Mouse (Mus musculus) embryonic facial prominence, embryonic 15.5 days (tissue): ENCODE measurements around the gene Chn2. TPM values are rescaled to one million over a fixed set of nuclear protein-coding genes. Genes with fewer than 3 reads are reported as not detected.

ENCODE experiments used
- ATAC-seq: fragments of 200-750 bp; cut with Nextera tagmentation; 2 replicates; pipeline ENCODE4 v1.8.0; 2017; ENCODE audit warnings: low read depth, moderate TSS enrichment; ENCODE audit not compliant: insufficient number of reproducible peaks, low FRiP score, low TSS enrichment
- H3K27ac ChIP-seq: fragments of 300-500 bp; sonication (generic); replicated peaks from 2 replicates; pipeline ENCODE4 v1.5.1; 2015; ENCODE audit warnings: mild to moderate bottlenecking, inconsistent platforms
- H3K27me3 ChIP-seq: fragments of 300-500 bp; sonication (generic); 2 replicates; pipeline ENCODE4 v1.6.1; 2015; ENCODE audit warnings: inconsistent platforms
- H3K36me3 ChIP-seq: fragments of 300-500 bp; sonication (generic); 2 replicates; pipeline ENCODE4 v1.6.1; 2015; ENCODE audit warnings: mild to moderate bottlenecking, inconsistent platforms
- H3K4me1 ChIP-seq: fragments of 300-500 bp; sonication (generic); 2 replicates; pipeline ENCODE4 v1.6.1; 2015; ENCODE audit warnings: inconsistent platforms
- H3K4me2 ChIP-seq: fragments of 300-500 bp; sonication (generic); replicated peaks from 2 replicates; pipeline ENCODE4 v1.6.1; 2015; ENCODE audit warnings: mild to moderate bottlenecking, inconsistent platforms
- H3K4me3 ChIP-seq: fragments of 300-500 bp; sonication (generic); replicated peaks from 2 replicates; pipeline ENCODE4 v1.5.1; 2015; ENCODE audit warnings: mild to moderate bottlenecking, inconsistent platforms
- H3K9ac ChIP-seq: fragments of 300-500 bp; sonication (generic); 2 replicates; pipeline ENCODE4 v1.6.1; 2015; ENCODE audit warnings: inconsistent platforms
- H3K9me3 ChIP-seq: fragments of 300-500 bp; sonication (generic); replicated peaks from 2 replicates; pipeline ENCODE4 v1.6.1; 2016; ENCODE audit warnings: inconsistent platforms
- WGBS: fragments of 180-500 bp; shearing (Covaris S2); methylation state at CpG from one replicate; pipeline ENCODE4 v1.1.7; 2015; 5-methylcytosine and 5-hydroxymethylcytosine counted together
- polyA plus RNA-seq: library from polyadenylated mRNA; unstranded; fragments of >200 nt; fragmentation: Nextera tagmentation; extraction: Ambion mirVana; gene quantifications from 2 replicates; pipeline ENCODE4 v1.2.1, GENCODE M21; 2015

Gene Chn2
- polyA plus RNA-seq, 1 experiment from 2014 or later = 12.2 TPM

DNA sequence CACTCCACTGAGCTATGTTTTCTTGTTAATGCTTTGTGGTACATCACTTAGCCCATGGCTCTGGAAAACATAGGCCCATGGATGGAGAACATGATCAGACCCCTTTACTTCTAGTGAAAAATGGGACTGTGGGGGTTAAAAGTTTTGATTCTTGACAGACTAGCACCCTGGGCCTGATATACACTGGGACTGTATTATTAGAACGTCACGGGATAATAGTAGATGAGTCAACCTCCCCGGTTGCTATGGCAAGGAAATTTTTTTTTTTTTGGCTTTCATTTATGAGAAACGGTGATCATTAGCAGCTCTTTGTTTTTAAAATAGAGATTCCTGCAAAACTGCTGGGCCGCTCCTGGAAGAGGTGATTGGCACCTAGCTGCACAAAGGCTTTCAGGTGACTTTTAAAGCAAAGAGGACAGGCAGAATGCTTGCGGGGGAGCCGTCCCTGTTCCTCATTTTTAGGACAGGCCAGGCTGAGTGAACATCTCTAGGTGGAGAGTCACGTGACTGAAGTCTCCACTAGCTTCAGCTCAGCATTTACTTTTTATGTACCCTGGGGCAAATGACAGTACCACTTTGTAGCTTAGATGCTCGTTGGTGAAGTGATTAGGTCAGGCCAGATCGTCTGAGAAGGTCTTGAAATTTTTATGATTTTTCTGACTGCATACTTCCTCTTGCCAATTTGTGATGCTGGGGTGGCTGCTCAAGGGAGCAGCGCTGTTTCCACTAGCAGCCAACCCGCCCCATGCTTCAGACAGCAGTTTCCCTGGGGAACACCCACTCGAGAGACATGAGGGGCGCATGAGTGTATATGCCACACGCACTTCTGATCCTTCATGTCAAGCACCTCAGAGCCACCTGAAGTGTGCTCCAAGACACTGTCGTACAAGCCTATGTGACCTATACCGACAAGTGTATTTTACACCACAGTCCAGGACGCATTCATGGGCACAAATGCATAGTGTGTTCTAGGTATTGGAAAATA is 17.5 kb downstream of the Chn2 start:
- Histone ChIP-seq H3K27me3 (no peaks in the 10 kb centered on the region), H3K4me3 (no peak overlapping the region), H3K36me3 (no peaks in the 10 kb centered on the region), H3K4me1 (peaks cover under 1% of the 10 kb centered on the region; the same call in 1 of the 2 replicates), H3K9ac (no peak overlapping the region), H3K9me3 (no peaks in the 10 kb centered on the region), H3K4me2 (no peak overlapping the region), H3K27ac (no peak overlapping the region)
- no peak for ATAC-seq
- 61% methylated on average over 18 of the region's 18 CpGs for WGBS

DNA sequence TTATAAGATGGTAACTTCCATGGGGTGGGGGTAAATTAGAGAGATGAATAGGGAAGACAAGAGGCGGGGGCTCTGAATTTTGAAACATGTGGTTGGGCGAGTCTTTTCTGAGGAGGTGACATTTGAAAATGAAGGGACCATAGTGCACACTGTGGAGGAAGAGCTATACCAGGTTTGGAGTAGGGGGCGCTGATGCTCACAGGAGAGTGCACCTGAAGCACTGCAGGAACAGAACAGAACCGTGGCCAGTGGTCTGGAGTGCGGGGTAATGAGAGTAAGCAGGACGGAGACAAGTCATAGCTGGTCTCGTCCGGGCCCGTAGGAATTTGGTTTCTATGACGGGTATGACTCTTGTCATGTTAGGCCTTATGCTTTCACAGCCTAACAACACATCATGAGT is 18.3 kb downstream of the Chn2 start:
- WGBS = 70% methylated on average over 10 of the region's 10 CpGs
- Histone ChIP-seq H3K9me3 (no peaks in the 10 kb centered on the region), H3K4me2 (no peak overlapping the region), H3K9ac (no peak overlapping the region), H3K4me3 (no peak overlapping the region), H3K27me3 (no peaks in the 10 kb centered on the region), H3K36me3 (no peaks in the 10 kb centered on the region), H3K27ac (no peak overlapping the region), H3K4me1 (no peaks in the 10 kb centered on the region)
- ATAC-seq = no peak

DNA sequence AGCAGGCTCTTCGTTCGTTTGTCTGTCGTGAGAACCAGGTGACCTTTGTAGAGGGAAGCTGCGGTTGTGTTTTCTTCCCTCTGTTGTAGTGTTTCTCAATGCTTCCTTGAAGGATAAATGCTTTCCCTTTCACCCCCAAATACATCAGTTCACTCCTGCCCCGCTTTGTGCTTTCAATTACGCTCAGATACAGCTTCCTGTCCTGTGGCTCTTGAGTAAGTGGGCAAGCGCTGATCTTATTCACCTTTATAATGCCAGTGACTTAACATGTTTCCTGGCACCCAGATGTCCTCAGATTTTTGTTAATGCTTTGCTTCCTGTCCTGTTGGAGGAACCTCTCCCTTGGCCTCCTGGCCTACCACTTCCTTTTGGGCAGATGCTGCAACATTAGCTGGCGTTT is 19.5 kb downstream of the Chn2 start:
- H3K4me3 ChIP-seq = no peak overlapping the region
- H3K36me3 ChIP-seq = no peaks in the 10 kb centered on the region
- WGBS = 64% methylated on average over 8 of the region's 8 CpGs
- no peaks in the 10 kb centered on the region for H3K4me1 ChIP-seq
- no peak for ATAC-seq
- no peaks in the 10 kb centered on the region for H3K27me3 ChIP-seq
- no peaks in the 10 kb centered on the region for H3K9me3 ChIP-seq
- H3K4me2 ChIP-seq = no peak overlapping the region
- no peak overlapping the region for H3K27ac ChIP-seq
- no peak overlapping the region for H3K9ac ChIP-seq

DNA sequence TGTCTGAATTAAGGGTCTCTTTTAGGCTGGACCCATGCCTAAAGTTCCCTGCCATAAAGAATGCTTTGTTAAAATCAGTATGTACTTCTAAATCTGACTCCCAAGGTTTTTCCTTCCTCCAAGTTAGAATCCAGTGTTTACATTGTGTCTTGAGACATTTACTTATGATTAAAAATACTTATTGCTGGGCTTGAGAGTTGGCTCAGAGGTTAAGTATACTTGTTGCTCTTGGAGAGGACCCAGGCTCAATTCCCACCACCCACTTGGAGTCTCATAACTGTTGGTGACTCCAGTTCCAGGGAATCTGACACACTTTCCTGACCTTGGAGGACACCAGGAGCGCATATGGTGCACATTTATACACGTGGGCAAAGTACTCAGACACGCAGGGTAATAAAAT is 20.9 kb downstream of the Chn2 start:
- H3K27ac ChIP-seq = no peak overlapping the region

DNA sequence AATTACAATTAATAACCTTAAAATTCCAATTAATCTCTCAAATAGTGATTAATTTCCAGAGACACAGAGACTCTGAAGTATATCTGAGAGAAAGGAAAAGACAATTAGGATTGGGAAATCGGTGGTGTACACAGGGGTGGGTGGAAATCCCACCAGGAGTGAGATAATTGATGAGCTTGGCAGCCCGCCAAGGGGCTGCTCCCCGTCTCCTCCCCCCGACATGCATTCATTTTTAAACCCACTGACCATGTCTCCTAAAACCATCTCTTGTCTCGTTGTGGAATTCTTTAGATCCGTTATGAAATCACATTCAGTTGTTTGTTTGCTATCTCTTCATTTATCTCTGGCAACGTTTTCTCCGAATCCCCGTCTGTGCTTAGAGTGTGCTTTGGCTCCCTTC is 22.0 kb downstream of the Chn2 start:
- Histone ChIP-seq H3K36me3 (no peaks in the 10 kb centered on the region), H3K4me1 (no peaks in the 10 kb centered on the region), H3K4me3 (no peak overlapping the region), H3K27me3 (no peaks in the 10 kb centered on the region), H3K9me3 (no peaks in the 10 kb centered on the region), H3K27ac (no peak overlapping the region), H3K9ac (no peak overlapping the region), H3K4me2 (no peak overlapping the region)
- ATAC-seq = no peak
- 35% methylated on average over 9 of the region's 9 CpGs for WGBS

More for the DNA sequence above, 20.9 kb downstream of the Chn2 start:
- ATAC-seq = no peak
- no peaks in the 10 kb centered on the region for H3K4me1 ChIP-seq
- H3K4me2 ChIP-seq = no peak overlapping the region
- no peak overlapping the region for H3K9ac ChIP-seq
- no peak overlapping the region for H3K4me3 ChIP-seq
- no peaks in the 10 kb centered on the region for H3K9me3 ChIP-seq
- no peaks in the 10 kb centered on the region for H3K27me3 ChIP-seq
- 86% methylated on average over 3 of the region's 3 CpGs for WGBS
- no peaks in the 10 kb centered on the region for H3K36me3 ChIP-seq

GRCm38 (mm10) chr6:54063878-54064277 is 24.5 kb downstream of the Chn2 start:
- no peak overlapping the region for H3K9ac ChIP-seq
- WGBS = 59% methylated on average over 6 of the region's 6 CpGs

DNA sequence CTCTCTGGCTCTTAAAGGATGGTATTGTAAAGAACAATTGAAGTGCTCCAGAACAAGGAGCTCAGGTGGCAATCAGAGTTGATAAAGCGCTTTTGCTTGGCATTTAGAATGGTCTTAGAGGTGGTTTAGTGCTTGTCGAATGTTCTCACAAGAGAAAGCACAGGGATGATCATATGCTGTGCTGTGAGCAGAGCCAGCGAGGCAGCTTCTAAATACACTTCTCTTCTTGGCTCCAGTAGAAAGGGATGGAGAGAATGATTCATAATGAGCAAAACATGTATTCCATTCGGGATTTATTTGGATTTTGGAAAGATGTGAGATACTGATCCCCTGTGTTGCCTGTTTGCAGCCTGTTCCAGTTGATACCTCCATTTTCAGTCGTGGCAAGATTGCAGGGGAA is 28.0 kb downstream of the Chn2 start:
- Histone ChIP-seq H3K4me1 (peaks cover 5% of the 10 kb centered on the region), H3K27me3 (no peaks in the 10 kb centered on the region), H3K27ac (no peak overlapping the region), H3K36me3 (no peaks in the 10 kb centered on the region), H3K4me2 (no peak overlapping the region), H3K9me3 (no peaks in the 10 kb centered on the region), H3K4me3 (no peak overlapping the region), H3K9ac (no peak overlapping the region)
- no peak for ATAC-seq
- WGBS = 51% methylated on average over 5 of the region's 5 CpGs

More at GRCm38 (mm10) chr6:54063878-54064277, 24.5 kb downstream of the Chn2 start:
- H3K27ac ChIP-seq = no peak overlapping the region
- ATAC-seq = no peak
- H3K4me3 ChIP-seq = no peak overlapping the region
- H3K4me1 ChIP-seq = no peaks in the 10 kb centered on the region
- no peaks in the 10 kb centered on the region for H3K36me3 ChIP-seq
- H3K27me3 ChIP-seq = no peaks in the 10 kb centered on the region
- no peaks in the 10 kb centered on the region for H3K9me3 ChIP-seq
- H3K4me2 ChIP-seq = no peak overlapping the region

DNA sequence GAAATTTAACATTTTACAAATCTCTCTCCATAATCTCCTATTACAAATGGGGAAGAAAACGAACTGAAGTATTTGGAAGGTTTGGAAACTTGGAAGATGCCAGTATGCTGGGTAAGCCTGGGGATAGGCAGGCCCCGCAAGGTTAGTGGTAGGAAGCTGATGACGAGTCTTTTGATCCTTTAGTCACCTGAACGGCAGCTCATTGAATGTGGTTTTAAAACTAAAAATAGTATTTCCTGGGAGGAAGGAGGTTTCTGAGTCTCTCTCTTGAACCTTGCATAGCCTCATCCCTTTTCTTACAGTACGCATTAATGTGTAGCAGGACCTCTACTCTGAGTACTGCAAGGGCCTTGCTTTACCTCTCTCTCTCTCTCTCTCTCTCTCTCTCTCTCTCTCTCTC is 29.5 kb downstream of the Chn2 start:
- Histone ChIP-seq H3K9me3 (no peaks in the 10 kb centered on the region), H3K27me3 (no peaks in the 10 kb centered on the region), H3K4me1 (peaks cover 5% of the 10 kb centered on the region), H3K27ac (no peak overlapping the region), H3K4me3 (no peak overlapping the region), H3K36me3 (no peaks in the 10 kb centered on the region), H3K9ac (no peak overlapping the region), H3K4me2 (no peak overlapping the region)
- no peak for ATAC-seq
- 57% methylated on average over 5 of the region's 5 CpGs for WGBS

DNA sequence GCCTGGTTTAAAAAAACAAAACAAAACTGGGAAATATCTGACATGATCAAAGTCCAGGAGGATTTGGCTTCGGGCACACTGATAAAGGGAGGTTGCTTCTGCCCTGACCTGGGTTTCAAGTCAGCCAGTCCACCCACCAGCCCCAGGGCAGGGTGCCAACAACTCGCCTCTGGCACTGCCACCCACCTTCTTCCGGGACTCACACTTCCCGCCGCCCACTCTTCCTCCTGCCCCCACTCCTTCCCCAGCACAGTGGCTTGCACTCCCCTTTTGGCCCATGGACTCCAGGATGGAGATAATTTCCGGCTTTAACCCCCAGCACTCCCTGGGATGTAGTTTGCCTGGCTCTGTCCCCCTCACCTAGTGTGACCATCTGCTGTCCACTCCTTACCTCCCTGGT is 31.4 kb downstream of the Chn2 start:
- H3K27ac ChIP-seq = no peak overlapping the region
- 46% methylated on average over 6 of the region's 6 CpGs for WGBS

GRCm38 (mm10) chr6:54071478-54071877 is 32.1 kb downstream of the Chn2 start:
- no peak for ATAC-seq
- no peak overlapping the region for H3K9ac ChIP-seq
- 74% methylated on average over 4 of the region's 4 CpGs for WGBS

More for the DNA sequence above, 31.4 kb downstream of the Chn2 start:
- H3K4me2 ChIP-seq = no peak overlapping the region
- no peaks in the 10 kb centered on the region for H3K36me3 ChIP-seq
- H3K27me3 ChIP-seq = no peaks in the 10 kb centered on the region
- no peak for ATAC-seq
- no peaks in the 10 kb centered on the region for H3K9me3 ChIP-seq
- H3K9ac ChIP-seq = no peak overlapping the region
- peaks cover 5% of the 10 kb centered on the region for H3K4me1 ChIP-seq
- no peak overlapping the region for H3K4me3 ChIP-seq

GRCm38 (mm10) chr6:54074454-54074853 is 35.1 kb downstream of the Chn2 start:
- 53% methylated on average over 4 of the region's 4 CpGs for WGBS
- Histone ChIP-seq H3K9me3 (no peaks in the 10 kb centered on the region), H3K4me2 (no peak overlapping the region), H3K27me3 (no peaks in the 10 kb centered on the region), H3K27ac (no peak overlapping the region), H3K4me1 (peaks cover 5% of the 10 kb centered on the region), H3K36me3 (no peaks in the 10 kb centered on the region), H3K9ac (no peak overlapping the region), H3K4me3 (no peak overlapping the region)
- ATAC-seq = no peak

More at GRCm38 (mm10) chr6:54071478-54071877, 32.1 kb downstream of the Chn2 start:
- no peaks in the 10 kb centered on the region for H3K36me3 ChIP-seq
- no peak overlapping the region for H3K27ac ChIP-seq
- H3K4me2 ChIP-seq = no peak overlapping the region
- peaks cover 5% of the 10 kb centered on the region for H3K4me1 ChIP-seq
- no peak overlapping the region for H3K4me3 ChIP-seq
- no peaks in the 10 kb centered on the region for H3K9me3 ChIP-seq
- H3K27me3 ChIP-seq = no peaks in the 10 kb centered on the region

DNA sequence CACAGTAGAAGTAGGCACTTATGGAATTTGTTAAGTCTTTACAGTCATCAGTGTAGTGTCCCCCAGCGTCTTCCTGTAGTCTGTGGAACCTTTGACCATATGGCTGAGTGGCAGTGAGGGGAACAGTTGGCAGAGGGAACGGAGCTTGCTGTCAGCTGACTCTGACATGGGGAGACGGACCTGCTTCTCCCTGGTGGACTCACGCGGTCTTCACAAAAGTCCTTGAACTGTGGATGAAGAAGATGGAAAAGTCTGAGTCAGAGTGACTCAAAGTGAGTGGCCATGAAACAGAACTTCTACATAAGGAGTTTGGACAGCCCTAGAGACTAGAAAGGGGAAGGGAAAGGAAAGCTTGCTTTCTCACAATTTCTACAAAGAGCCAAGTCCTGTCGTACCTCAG is 36.1 kb downstream of the Chn2 start:
- no peak overlapping the region for H3K4me3 ChIP-seq
- no peaks in the 10 kb centered on the region for H3K36me3 ChIP-seq
- no peak overlapping the region for H3K9ac ChIP-seq
- no peaks in the 10 kb centered on the region for H3K9me3 ChIP-seq
- no peaks in the 10 kb centered on the region for H3K27me3 ChIP-seq
- H3K27ac ChIP-seq = no peak overlapping the region
- 81% methylated on average over 6 of the region's 6 CpGs for WGBS
- H3K4me1 ChIP-seq = peaks cover 5% of the 10 kb centered on the region
- H3K4me2 ChIP-seq = no peak overlapping the region
- no peak for ATAC-seq
